Mouse (Mus musculus) erythroblast, embryonic 14.5 days (primary cell): ENCODE results near the gene Pex13.

Experiments
- GATA1 ChIP-seq: IDR thresholded peaks from 2 replicates; pipeline ENCODE4 v1.6.1; 2012; ENCODE audit warnings: low read length, inconsistent platforms, mixed read lengths
- TAL1 ChIP-seq: IDR thresholded peaks from 3 replicates; pipeline ENCODE4 v1.6.1; 2012; ENCODE audit warnings: low read length, inconsistent platforms, mixed read lengths

DNA sequence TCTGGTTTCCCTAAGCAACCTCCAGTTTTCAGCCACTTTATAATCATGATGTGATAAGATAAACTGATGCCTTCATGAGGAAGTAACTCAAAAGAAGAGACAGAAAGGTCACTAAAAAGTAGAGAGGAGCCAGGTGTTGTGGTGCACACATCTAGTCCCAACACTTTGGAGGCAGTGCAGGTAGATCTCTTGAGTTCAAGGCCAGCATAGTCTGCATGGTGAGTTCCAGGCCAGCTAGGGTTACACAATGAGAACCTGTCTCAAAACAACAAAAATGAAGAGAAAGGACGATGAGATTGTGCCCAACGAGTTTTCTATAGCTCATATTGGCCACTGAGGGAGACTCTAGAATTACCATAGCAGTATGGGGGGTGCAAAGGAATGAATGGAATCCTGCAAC is 32.8 kb upstream of the Pex13 start:
- TF ChIP-seq GATA1 (no peak), TAL1 (no peak)
